In the genomic region with DNA sequence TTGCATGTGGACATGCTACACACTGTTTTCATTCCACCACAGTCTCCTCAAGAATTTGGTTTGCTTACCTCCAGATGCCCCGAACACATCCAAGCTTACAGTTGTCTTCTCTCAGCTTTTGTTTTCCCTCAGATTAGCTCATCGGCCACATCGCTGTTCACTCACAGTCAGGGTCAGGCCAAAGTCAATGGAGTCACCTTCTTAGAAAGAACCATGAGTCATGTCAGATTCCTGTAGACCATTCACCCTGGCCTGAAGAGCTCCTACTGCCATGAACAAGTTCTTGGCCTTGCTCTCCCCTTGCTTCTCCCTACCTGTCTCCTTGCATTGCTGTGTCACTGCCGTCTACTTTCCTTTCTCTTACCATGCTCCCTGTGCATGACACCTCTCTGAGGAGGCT, we compare ENCODE assay signal across 27 mouse cellular contexts.
DNase-seq lines count a peak whose midpoint lies in the region; ATAC-seq and TF ChIP-seq lines count a peak whose summit lies in the region.
"Had no signal": no experiment of that assay in that cellular context is flagged by ENCODE, and none has a peak within 500 bp of the region (broad histone marks: within the 10 kb centered on the region; RNA-seq: fewer than 3 reads in every experiment).

No protein-coding gene starts in this region.

- no peak overlapping the region for H3ac ChIP-seq in C2C12 (ENCODE audit: control insufficient read depth, insufficient read length, low read depth)

- no peak overlapping the region for H3K4me2 ChIP-seq in heart, embryonic 13.5 days
- no peak overlapping the region for H3K4me2 ChIP-seq in heart, postnatal 0 days (ENCODE audit: low read depth, low read length)
- H3K4me2 ChIP-seq: hindbrain, embryonic 12.5 days; intestine, embryonic 15.5 days; lung, embryonic 14.5 days; midbrain, embryonic 15.5 days; stomach, embryonic 15.5 days had no signal

- H3K9ac ChIP-seq in heart, embryonic 13.5 days: no peak overlapping the region
- H3K9ac ChIP-seq in heart, postnatal 0 days (replicated peaks; ENCODE audit: low read depth, low read length): no peak overlapping the region
- H3K9ac ChIP-seq: hindbrain, embryonic 12.5 days; intestine, embryonic 15.5 days; liver, embryonic 14.5 days; lung, embryonic 14.5 days; midbrain, embryonic 15.5 days; stomach, embryonic 15.5 days had no signal

- no peaks in the 10 kb centered on the region for H3K79me2 ChIP-seq in C2C12 (ENCODE audit: control insufficient read depth, insufficient read depth)

- DNase-seq in heart, adult 11 months: peak; percentile 54
- DNase-seq in heart, postnatal 10 days: no peak
- no peak for DNase-seq in heart, adult 18-20 months
- DNase-seq in heart, postnatal 0 days (ENCODE audit: low spot score): peak; percentile 45
- DNase-seq in layer of hippocampus, adult 11-12 months (ENCODE audit: low spot score): no peak
- DNase-seq: B cell, adult 2 months; cerebellum, adult 2 months; layer of hippocampus, adult 9-11 months; liver; lung, embryonic 14.5 days; lung, postnatal 14 days; right cerebral cortex, postnatal 25 days; thymus, postnatal 14 days had no signal

- no peaks in the 10 kb centered on the region for H3K79me3 ChIP-seq in C2C12 (ENCODE audit: low read depth)

- H3K27ac ChIP-seq in heart, embryonic 13.5 days (replicated peaks): peak overlapping the region; percentile 87
- peak overlapping the region; percentile 89 for H3K27ac ChIP-seq in heart, postnatal 0 days (ENCODE audit: low read depth)
- H3K27ac ChIP-seq: hindbrain, embryonic 12.5 days; hindbrain, postnatal 0 days; intestine, embryonic 15.5 days; kidney, postnatal 0 days; liver, embryonic 14.5 days; midbrain, embryonic 10.5 days; midbrain, embryonic 15.5 days; stomach, embryonic 15.5 days had no signal

- no peaks in the 10 kb centered on the region for H3K27me3 ChIP-seq in heart, embryonic 13.5 days (replicated peaks)
- H3K27me3 ChIP-seq in C2C12 (ENCODE audit: control insufficient read depth, insufficient read depth, insufficient read length): no peaks in the 10 kb centered on the region
- H3K27me3 ChIP-seq in heart, postnatal 0 days (ENCODE audit: control insufficient read depth, insufficient read depth, low read length): no peaks in the 10 kb centered on the region
- H3K27me3 ChIP-seq: CH12.LX; hindbrain, embryonic 12.5 days; intestine, embryonic 15.5 days; midbrain, embryonic 15.5 days; stomach, embryonic 15.5 days had no signal

- intact Hi-C loops in heart, postnatal 10 days (cut with DNase I): loop anchor here (5.0 kb wide), 1 partner anchor 343 kb away; no protein-coding TSS in a partner anchor

- TF ChIP-seq EP300 in heart, postnatal 0 days (IDR thresholded peaks at IDR 0.05; ENCODE audit: low read depth): no peak

- H3K4me1 ChIP-seq in heart, embryonic 13.5 days: peaks cover 43% of the 10 kb centered on the region
- H3K4me1 ChIP-seq in heart, postnatal 0 days (ENCODE audit: control insufficient read depth, insufficient read depth): peaks cover 29% of the 10 kb centered on the region
- H3K4me1 ChIP-seq: hindbrain, embryonic 12.5 days; intestine, embryonic 15.5 days; midbrain, embryonic 15.5 days had no signal

- no peak for ATAC-seq in heart, embryonic 13.5 days (ENCODE audit: extremely low read depth, insufficient number of reproducible peaks, low FRiP score, low TSS enrichment)
- peak; percentile 37; the same call in 1 of the 2 replicates for ATAC-seq in heart, postnatal 0 days (ENCODE audit: insufficient read depth, low read depth)
- ATAC-seq in megakaryocyte, adult 5-6 weeks (ENCODE audit: poor library complexity, severe bottlenecking): no peak
- ATAC-seq: forebrain, embryonic 16.5 days; hindbrain, postnatal 0 days; intestine, embryonic 15.5 days; midbrain, embryonic 15.5 days had no signal

- no peak overlapping the region for H3K4me3 ChIP-seq in heart, embryonic 13.5 days
- H3K4me3 ChIP-seq in C2C12 (ENCODE audit: insufficient read depth, poor library complexity, severe bottlenecking): no peak overlapping the region
- no peak overlapping the region for H3K4me3 ChIP-seq in heart, postnatal 0 days (ENCODE audit: low read depth, low read length)
- H3K4me3 ChIP-seq: erythroblast, embryonic 14.5 days; hindbrain, embryonic 12.5 days; intestine, embryonic 15.5 days; midbrain, embryonic 10.5 days; midbrain, embryonic 15.5 days; stomach, embryonic 15.5 days had no signal

- WGBS in heart, embryonic 13.5 days: 71% methylated on average over 4 of the region's 4 CpGs
- WGBS in heart, postnatal 0 days: 44% methylated on average over 4 of the region's 4 CpGs

- no peak for TF ChIP-seq CTCF in C2C12 (IDR thresholded peaks at IDR 0.05; ENCODE audit: control insufficient read depth, insufficient read depth, insufficient read length)
- no peak for TF ChIP-seq CTCF in heart, postnatal 0 days (IDR thresholded peaks at IDR 0.05; ENCODE audit: low read depth)

- H3K9me3 ChIP-seq in heart, embryonic 13.5 days: no peaks in the 10 kb centered on the region
- no peaks in the 10 kb centered on the region for H3K9me3 ChIP-seq in heart, postnatal 0 days (replicated peaks; ENCODE audit: control insufficient read depth, low read length)
- H3K9me3 ChIP-seq: hindbrain, embryonic 12.5 days; intestine, embryonic 15.5 days; midbrain, embryonic 10.5 days; midbrain, embryonic 15.5 days; stomach, embryonic 15.5 days had no signal

- H3K36me3 ChIP-seq in heart, embryonic 13.5 days: no peaks in the 10 kb centered on the region
- H3K36me3 ChIP-seq in C2C12 (ENCODE audit: control insufficient read depth, insufficient read depth): no peaks in the 10 kb centered on the region
- H3K36me3 ChIP-seq in heart, postnatal 0 days (replicated peaks; ENCODE audit: control insufficient read depth, insufficient read depth, low read length): no peaks in the 10 kb centered on the region
- H3K36me3 ChIP-seq: hindbrain, embryonic 12.5 days; intestine, embryonic 15.5 days; midbrain, embryonic 10.5 days; midbrain, embryonic 15.5 days; stomach, embryonic 15.5 days had no signal

TF ChIP-seq in C2C12, 6 proteins besides CTCF, POLR2A, EP300 and RAD21:
- TF ChIP-seq CEBPB (IDR thresholded peaks at IDR 0.05; ENCODE audit: low read depth) (no peak), MYOG (IDR thresholded peaks at IDR 0.05; ENCODE audit: control insufficient read depth, extremely low read depth, insufficient read length) (no peak), USF1 (IDR thresholded peaks at IDR 0.05; ENCODE audit: low read depth) (no peak), FOSL1 (IDR thresholded peaks at IDR 0.05; ENCODE audit: insufficient read depth, low read length, poor library complexity, severe bottlenecking) (peak; percentile 16), MYOD1 (IDR thresholded peaks at IDR 0.05; ENCODE audit: control insufficient read depth, insufficient read length, low read depth) (no peak), MAX (IDR thresholded peaks at IDR 0.05) (peak; percentile 67)

Comparison
In these comparisons a context has a peak if more than half of its experiments do, and no peak if none do; other contexts are left out.
1. DNase-seq: peak in heart, adult 11 months (single experiment) and heart, postnatal 0 days (single experiment); none in heart, postnatal 10 days (0 of 2), heart, adult 18-20 months (0 of 2) and layer of hippocampus, adult 11-12 months (single experiment).